Mouse (Mus musculus): Measurements from ENCODE around the gene Gal3st2b. TPM values are rescaled to one million over a fixed set of nuclear protein-coding genes. Genes with fewer than 3 reads are reported as not detected.
"Not testable (repeated sequence)": the region's sequence is repeated elsewhere in the genome, so short reads cannot be mapped to it uniquely, and the experiment has no call there.

Gene Gal3st2b
- polyA plus RNA-seq (2014; fragmentation: Nextera tagmentation; extraction: Ambion mirVana): not detected in 2 replicates

- H3K9ac ChIP-seq (replicated peaks; ENCODE audit: low read depth, low read length); H3K9me3 ChIP-seq (ENCODE audit: control insufficient read depth, low read length); H3K36me3 ChIP-seq (ENCODE audit: control insufficient read depth, insufficient read depth, low read length); H3K4me1 ChIP-seq (ENCODE audit: control insufficient read depth, insufficient read depth, low read length); H3K4me3 ChIP-seq (ENCODE audit: low read depth, low read length); ATAC-seq (ENCODE audit: low read depth); H3K27me3 ChIP-seq (ENCODE audit: control insufficient read depth, insufficient read depth, low read length); H3K27ac ChIP-seq (ENCODE audit: low read depth, low read length); H3K4me2 ChIP-seq (ENCODE audit: low read depth, low read length): not testable (repeated sequence)
- WGBS: 88% methylated on average over 2 of the region's 2 CpGs
Observed at GRCm38 (mm10) chr1:93918011-93918410, at the start of gene Gal3st2b. Gal3st2b (plus strand) TSS chr1:93918311.

- H3K36me3 ChIP-seq (ENCODE audit: control insufficient read depth, insufficient read depth, low read length); H3K4me2 ChIP-seq (ENCODE audit: low read depth, low read length); H3K9ac ChIP-seq (replicated peaks; ENCODE audit: low read depth, low read length); H3K4me1 ChIP-seq (ENCODE audit: control insufficient read depth, insufficient read depth, low read length); H3K27ac ChIP-seq (ENCODE audit: low read depth, low read length); ATAC-seq (ENCODE audit: low read depth); H3K27me3 ChIP-seq (ENCODE audit: control insufficient read depth, insufficient read depth, low read length); H3K4me3 ChIP-seq (ENCODE audit: low read depth, low read length); H3K9me3 ChIP-seq (ENCODE audit: control insufficient read depth, low read length): not testable (repeated sequence)
- 88% methylated on average over 1 of the region's 1 CpGs for WGBS
Observed at GRCm38 (mm10) chr1:93871594-93872105, 46.5 kb upstream of the Gal3st2b start.

GRCm38 (mm10) chr1:93874405-93874804, 43.7 kb upstream of the Gal3st2b start:
- H3K27ac ChIP-seq (ENCODE audit: low read depth, low read length); H3K4me2 ChIP-seq (ENCODE audit: low read depth, low read length); H3K36me3 ChIP-seq (ENCODE audit: control insufficient read depth, insufficient read depth, low read length); ATAC-seq (ENCODE audit: low read depth); H3K4me3 ChIP-seq (ENCODE audit: low read depth, low read length); H3K27me3 ChIP-seq (ENCODE audit: control insufficient read depth, insufficient read depth, low read length); H3K9me3 ChIP-seq (ENCODE audit: control insufficient read depth, low read length); H3K4me1 ChIP-seq (ENCODE audit: control insufficient read depth, insufficient read depth, low read length); H3K9ac ChIP-seq (replicated peaks; ENCODE audit: low read depth, low read length): not testable (repeated sequence)
- WGBS: 89% methylated on average over 12 of the region's 22 CpGs

- H3K4me2 ChIP-seq (ENCODE audit: low read depth, low read length); H3K27me3 ChIP-seq (ENCODE audit: control insufficient read depth, insufficient read depth, low read length); H3K4me1 ChIP-seq (ENCODE audit: control insufficient read depth, insufficient read depth, low read length); H3K27ac ChIP-seq (ENCODE audit: low read depth, low read length); H3K9ac ChIP-seq (replicated peaks; ENCODE audit: low read depth, low read length); ATAC-seq (ENCODE audit: low read depth); H3K4me3 ChIP-seq (ENCODE audit: low read depth, low read length); H3K36me3 ChIP-seq (ENCODE audit: control insufficient read depth, insufficient read depth, low read length); H3K9me3 ChIP-seq (ENCODE audit: control insufficient read depth, low read length): not testable (repeated sequence)
- WGBS: no CpG with 5 or more reads among the region's 11 CpGs
Observed at GRCm38 (mm10) chr1:93881778-93882177, 36.3 kb upstream of the Gal3st2b start.

DNA sequence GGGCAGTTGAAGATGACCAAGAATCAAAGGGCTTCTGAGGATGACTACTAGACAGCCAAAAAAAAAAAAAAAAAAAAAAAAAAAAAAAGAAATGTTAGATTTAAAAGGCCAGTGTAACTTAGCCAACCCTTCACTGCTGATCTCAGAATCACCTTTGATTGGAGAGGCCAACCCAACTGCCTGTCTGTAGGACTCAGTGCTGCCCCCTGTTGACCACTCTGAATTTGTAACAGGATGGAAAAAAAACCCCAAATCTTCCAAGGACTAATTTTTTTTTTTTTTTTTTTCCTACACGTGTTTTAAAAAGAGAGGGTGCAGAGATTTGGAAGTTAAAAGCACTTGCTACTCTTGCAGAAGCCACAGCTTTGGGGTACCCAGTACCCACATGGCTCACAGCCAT, 27.2 kb upstream of the Gal3st2b start:
- WGBS: 78% methylated on average over 1 of the region's 1 CpGs
- not testable (repeated sequence) for ATAC-seq (ENCODE audit: low read depth); H3K4me3 ChIP-seq (ENCODE audit: low read depth, low read length); H3K9ac ChIP-seq (replicated peaks; ENCODE audit: low read depth, low read length); H3K4me2 ChIP-seq (ENCODE audit: low read depth, low read length); H3K4me1 ChIP-seq (ENCODE audit: control insufficient read depth, insufficient read depth, low read length); H3K27me3 ChIP-seq (ENCODE audit: control insufficient read depth, insufficient read depth, low read length); H3K27ac ChIP-seq (ENCODE audit: low read depth, low read length); H3K36me3 ChIP-seq (ENCODE audit: control insufficient read depth, insufficient read depth, low read length); H3K9me3 ChIP-seq (ENCODE audit: control insufficient read depth, low read length)

GRCm38 (mm10) chr1:93897395-93897794, 20.7 kb upstream of the Gal3st2b start:
- H3K4me3 ChIP-seq (ENCODE audit: low read depth, low read length); H3K27ac ChIP-seq (ENCODE audit: low read depth, low read length); H3K4me1 ChIP-seq (ENCODE audit: control insufficient read depth, insufficient read depth, low read length); H3K4me2 ChIP-seq (ENCODE audit: low read depth, low read length); H3K27me3 ChIP-seq (ENCODE audit: control insufficient read depth, insufficient read depth, low read length); H3K9ac ChIP-seq (replicated peaks; ENCODE audit: low read depth, low read length); H3K9me3 ChIP-seq (ENCODE audit: control insufficient read depth, low read length); H3K36me3 ChIP-seq (ENCODE audit: control insufficient read depth, insufficient read depth, low read length): not testable (repeated sequence)
- no CpG with 5 or more reads among the region's 1 CpGs for WGBS
- ATAC-seq (ENCODE audit: low read depth): peak; percentile 24; the same call in 1 of the 2 replicates

- H3K27me3 ChIP-seq (ENCODE audit: control insufficient read depth, insufficient read depth, low read length); H3K9me3 ChIP-seq (ENCODE audit: control insufficient read depth, low read length); ATAC-seq (ENCODE audit: low read depth); H3K4me2 ChIP-seq (ENCODE audit: low read depth, low read length); H3K4me3 ChIP-seq (ENCODE audit: low read depth, low read length); H3K36me3 ChIP-seq (ENCODE audit: control insufficient read depth, insufficient read depth, low read length); H3K9ac ChIP-seq (replicated peaks; ENCODE audit: low read depth, low read length); H3K4me1 ChIP-seq (ENCODE audit: control insufficient read depth, insufficient read depth, low read length); H3K27ac ChIP-seq (ENCODE audit: low read depth, low read length): not testable (repeated sequence)
- 48% methylated on average over 3 of the region's 5 CpGs for WGBS
Observed at GRCm38 (mm10) chr1:93901291-93901690, 16.8 kb upstream of the Gal3st2b start.

DNA sequence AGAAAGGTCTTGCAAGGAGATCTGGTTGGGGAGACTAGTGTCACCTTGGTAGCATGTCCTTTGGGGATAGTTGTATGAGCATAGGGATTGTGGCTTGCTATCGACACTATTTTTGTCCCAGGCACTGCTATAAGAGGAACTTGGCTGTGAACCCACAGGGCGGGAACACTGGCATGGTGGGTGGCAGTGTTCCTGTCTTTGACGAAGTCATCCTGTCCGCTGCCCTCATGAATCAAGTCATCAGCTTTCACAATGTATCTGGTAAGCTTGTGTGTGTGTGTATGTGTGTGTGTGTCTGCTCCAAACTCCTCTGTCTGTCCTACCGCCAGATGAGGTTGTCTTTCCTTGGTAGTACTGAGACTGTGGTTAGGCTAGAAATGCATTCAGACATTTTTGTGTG, 11.4 kb upstream of the Gal3st2b start:
- ATAC-seq (ENCODE audit: low read depth); H3K9me3 ChIP-seq (ENCODE audit: control insufficient read depth, low read length); H3K4me1 ChIP-seq (ENCODE audit: control insufficient read depth, insufficient read depth, low read length); H3K4me2 ChIP-seq (ENCODE audit: low read depth, low read length); H3K9ac ChIP-seq (replicated peaks; ENCODE audit: low read depth, low read length); H3K27me3 ChIP-seq (ENCODE audit: control insufficient read depth, insufficient read depth, low read length); H3K4me3 ChIP-seq (ENCODE audit: low read depth, low read length); H3K36me3 ChIP-seq (ENCODE audit: control insufficient read depth, insufficient read depth, low read length); H3K27ac ChIP-seq (ENCODE audit: low read depth, low read length): not testable (repeated sequence)
- 97% methylated on average over 3 of the region's 5 CpGs for WGBS

DNA sequence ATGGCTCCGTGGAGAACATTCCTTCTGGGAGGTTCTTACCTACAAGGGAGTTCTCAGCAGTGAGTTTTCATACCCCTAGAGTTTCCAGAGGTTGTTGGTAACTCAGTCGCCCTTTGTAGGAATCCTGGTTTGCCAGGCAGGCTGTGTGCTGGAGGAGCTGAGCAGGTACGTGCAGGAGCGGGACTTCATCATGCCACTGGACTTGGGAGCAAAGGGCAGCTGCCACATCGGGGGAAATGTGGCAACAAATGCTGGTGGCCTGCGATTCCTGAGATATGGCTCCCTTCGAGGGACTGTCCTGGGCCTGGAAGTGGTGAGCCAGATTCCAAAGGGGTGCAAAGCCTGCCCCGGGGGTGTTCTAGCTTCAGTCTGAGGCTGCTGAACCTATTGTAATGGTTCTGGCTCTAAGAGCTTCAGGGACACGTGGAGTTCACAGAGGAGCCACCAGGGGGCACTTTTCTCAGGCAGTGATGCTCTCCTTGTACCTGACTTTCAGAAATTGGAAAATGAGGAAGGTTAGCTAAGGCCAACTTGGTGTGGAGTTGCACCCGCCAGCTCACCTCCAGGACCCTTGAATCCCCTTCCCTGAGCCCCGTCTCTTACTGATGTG, 9.0 kb upstream of the Gal3st2b start:
- no CpG with 5 or more reads among the region's 11 CpGs for WGBS
- not testable (repeated sequence) for H3K9ac ChIP-seq (replicated peaks; ENCODE audit: low read depth, low read length); H3K9me3 ChIP-seq (ENCODE audit: control insufficient read depth, low read length); H3K4me3 ChIP-seq (ENCODE audit: low read depth, low read length); H3K4me1 ChIP-seq (ENCODE audit: control insufficient read depth, insufficient read depth, low read length); H3K4me2 ChIP-seq (ENCODE audit: low read depth, low read length); H3K27ac ChIP-seq (ENCODE audit: low read depth, low read length); H3K36me3 ChIP-seq (ENCODE audit: control insufficient read depth, insufficient read depth, low read length); H3K27me3 ChIP-seq (ENCODE audit: control insufficient read depth, insufficient read depth, low read length); ATAC-seq (ENCODE audit: low read depth)

Data from neural tube, embryonic 14.5 days (tissue).